Mouse (Mus musculus) neural tube, embryonic 13.5 days (tissue): ENCODE data around the gene Zfp683. TPM values are rescaled to one million over a fixed set of nuclear protein-coding genes. Genes with fewer than 3 reads are reported as not detected.

ENCODE experiments used
- ATAC-seq: fragments of 200-750 bp; cut with Nextera tagmentation; 2 replicates; pipeline ENCODE4 v1.8.0; 2017; ENCODE audit warnings: low read depth, mild to moderate bottlenecking, moderate TSS enrichment, moderate library complexity
- H3K27ac ChIP-seq: fragments of 300-500 bp; sonication (generic); replicated peaks from 2 replicates; pipeline ENCODE4 v1.5.1; 2015; ENCODE audit warnings: moderate library complexity, mild to moderate bottlenecking, inconsistent platforms
- H3K27me3 ChIP-seq: fragments of 300-500 bp; sonication (generic); 2 replicates; pipeline ENCODE4 v1.6.1; 2015; ENCODE audit warnings: mild to moderate bottlenecking, inconsistent platforms
- H3K36me3 ChIP-seq: fragments of 300-500 bp; sonication (generic); 2 replicates; pipeline ENCODE4 v1.6.1; 2015; ENCODE audit warnings: mild to moderate bottlenecking, inconsistent platforms
- H3K4me1 ChIP-seq: fragments of 300-500 bp; sonication (generic); replicated peaks from 2 replicates; pipeline ENCODE4 v1.6.1; 2015; ENCODE audit warnings: inconsistent platforms
- H3K4me2 ChIP-seq: fragments of 300-500 bp; sonication (generic); 2 replicates; pipeline ENCODE4 v1.6.1; 2015; ENCODE audit warnings: inconsistent platforms, mild to moderate bottlenecking, moderate library complexity
- H3K4me3 ChIP-seq: fragments of 300-500 bp; sonication (generic); 2 replicates; pipeline ENCODE4 v1.5.1; 2015; ENCODE audit warnings: mild to moderate bottlenecking, inconsistent platforms
- H3K9ac ChIP-seq: fragments of 300-500 bp; sonication (generic); 2 replicates; pipeline ENCODE4 v1.6.1; 2015; ENCODE audit warnings: moderate library complexity, mild to moderate bottlenecking, inconsistent platforms
- H3K9me3 ChIP-seq: fragments of 300-500 bp; sonication (generic); 2 replicates; pipeline ENCODE4 v1.6.1; 2016; ENCODE audit warnings: inconsistent platforms
- WGBS: fragments of 180-500 bp; shearing (Covaris S2); methylation state at CpG from one replicate; pipeline ENCODE4 v1.1.7; 2015; 5-methylcytosine and 5-hydroxymethylcytosine counted together
- polyA plus RNA-seq: library from polyadenylated mRNA; unstranded; fragments of >200 nt; fragmentation: Nextera tagmentation; extraction: Ambion mirVana; gene quantifications from 2 replicates; pipeline ENCODE4 v1.2.1, GENCODE M21; 2015

The Zfp683 gene
- polyA plus RNA-seq, 1 experiment from 2014 or later = not detected

DNA sequence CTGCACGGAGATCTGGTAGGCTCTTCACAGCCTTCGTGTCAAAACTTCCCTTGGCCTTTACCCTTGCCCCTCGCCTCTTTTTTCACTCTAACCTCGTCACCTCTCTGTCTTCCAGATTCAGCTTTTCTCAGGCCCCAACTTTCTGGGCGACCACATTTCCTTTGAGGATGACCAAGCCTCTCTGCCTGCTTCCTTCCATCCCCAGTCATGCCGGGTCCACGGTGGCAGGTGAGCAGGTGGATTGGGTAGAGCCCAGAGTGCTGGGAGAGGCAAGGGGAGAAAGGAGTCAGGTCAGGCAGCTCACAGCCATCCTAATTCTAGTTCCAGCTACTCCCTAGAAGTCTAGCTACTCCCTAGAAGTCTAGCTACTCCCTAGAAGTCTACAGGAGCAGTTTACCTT lies 28.8 kb downstream of the Zfp683 start:
- H3K27ac ChIP-seq = no peak overlapping the region
- H3K36me3 ChIP-seq = no peaks in the 10 kb centered on the region
- peak overlapping the region; percentile 43 for H3K4me3 ChIP-seq
- peak overlapping the region; percentile 70 for H3K4me2 ChIP-seq
- 9% methylated on average over 7 of the region's 7 CpGs for WGBS
- peaks cover 10% of the 10 kb centered on the region for H3K4me1 ChIP-seq
- no peaks in the 10 kb centered on the region; the same call in 1 of the 2 replicates for H3K9me3 ChIP-seq
- peaks cover 31% of the 10 kb centered on the region for H3K27me3 ChIP-seq
- no peak for ATAC-seq
- peak overlapping the region; percentile 45 for H3K9ac ChIP-seq

DNA sequence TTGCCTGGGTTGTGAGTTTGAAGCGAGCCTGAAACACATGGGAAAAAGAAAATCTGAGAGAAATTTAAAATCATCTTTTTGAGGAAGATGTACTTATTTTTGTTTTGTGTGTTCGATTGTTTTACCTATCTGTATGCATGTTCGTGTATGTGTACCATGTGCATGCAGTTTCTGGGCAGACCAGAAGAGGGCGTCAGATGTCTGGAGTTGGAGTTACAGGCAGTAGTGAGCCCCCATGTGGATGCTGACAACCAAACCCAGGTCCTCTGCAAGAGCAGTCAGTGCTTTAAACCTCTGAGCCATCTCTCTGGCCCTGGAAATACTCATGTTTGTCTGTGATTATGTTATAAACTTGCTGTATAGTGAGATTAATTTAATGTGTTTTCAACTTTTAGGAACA lies 31.4 kb downstream of the Zfp683 start:
- 87% methylated on average over 4 of the region's 4 CpGs for WGBS
- Histone ChIP-seq H3K9me3 (no peaks in the 10 kb centered on the region; the same call in 1 of the 2 replicates), H3K9ac (no peak overlapping the region), H3K4me1 (peaks cover 10% of the 10 kb centered on the region), H3K36me3 (no peaks in the 10 kb centered on the region), H3K4me3 (no peak overlapping the region), H3K27me3 (peaks cover 31% of the 10 kb centered on the region), H3K4me2 (no peak overlapping the region), H3K27ac (no peak overlapping the region)
- ATAC-seq = no peak

DNA sequence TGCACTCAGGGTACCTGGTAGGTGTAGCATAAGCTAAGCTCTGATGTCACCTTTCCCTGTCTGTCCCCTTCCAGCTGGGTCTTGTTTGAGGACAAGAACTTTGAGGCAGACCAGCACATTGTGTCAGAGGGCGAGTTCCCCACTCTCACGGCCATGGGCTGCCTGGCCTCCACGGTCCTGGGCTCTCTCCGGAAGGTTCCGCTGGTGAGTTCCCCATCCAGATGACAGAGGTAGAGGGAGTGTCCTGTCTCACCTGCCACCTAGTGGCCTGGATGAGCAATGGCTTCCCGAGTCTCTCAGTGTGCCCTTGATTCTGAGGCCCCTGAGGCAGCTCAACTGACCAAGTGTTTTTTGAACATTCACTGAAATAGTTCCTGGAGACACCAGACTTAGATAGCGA lies 33.8 kb downstream of the Zfp683 start:
- H3K4me2 ChIP-seq = 0 out of 2 replicates have a peak overlapping the region, but pooled peaks have one; percentile 14

DNA sequence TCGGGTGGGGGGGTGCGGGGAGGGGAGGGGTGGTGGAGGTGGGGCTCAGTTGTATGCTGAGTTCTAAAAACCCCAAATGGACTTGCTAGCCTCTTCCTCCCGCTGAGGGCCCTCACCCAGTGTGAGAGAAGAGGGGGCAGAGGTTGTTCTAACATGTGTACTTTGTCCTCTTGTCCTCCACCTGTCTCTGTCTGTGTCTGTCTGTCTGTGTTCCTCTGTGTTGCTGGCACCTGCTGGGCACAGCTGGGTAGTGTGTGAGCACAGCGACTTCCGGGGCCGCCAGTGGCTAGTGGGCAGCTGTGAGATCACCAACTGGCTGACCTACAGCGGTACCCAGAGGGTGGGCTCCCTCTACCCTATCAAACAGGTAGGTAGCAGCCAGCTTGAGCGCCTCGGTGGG lies 35.4 kb downstream of the Zfp683 start:
- Histone ChIP-seq H3K9me3 (no peaks in the 10 kb centered on the region; the same call in 1 of the 2 replicates), H3K4me3 (no peak overlapping the region), H3K9ac (no peak overlapping the region), H3K4me2 (no peak overlapping the region), H3K4me1 (no peaks in the 10 kb centered on the region), H3K36me3 (no peaks in the 10 kb centered on the region), H3K27ac (no peak overlapping the region), H3K27me3 (no peaks in the 10 kb centered on the region; the same call in 1 of the 2 replicates)
- ATAC-seq = no peak
- 74% methylated on average over 9 of the region's 9 CpGs for whole genome bisulfite sequencing

More for the DNA sequence above, 33.8 kb downstream of the Zfp683 start:
- H3K27me3 ChIP-seq = peaks cover 8% of the 10 kb centered on the region
- no peak overlapping the region for H3K4me3 ChIP-seq
- H3K27ac ChIP-seq = no peak overlapping the region
- peaks cover 1% of the 10 kb centered on the region for H3K4me1 ChIP-seq
- no peaks in the 10 kb centered on the region; the same call in 1 of the 2 replicates for H3K9me3 ChIP-seq
- ATAC-seq = peak; percentile 67
- no peaks in the 10 kb centered on the region for H3K36me3 ChIP-seq
- 48% methylated on average over 7 of the region's 7 CpGs for WGBS
- no peak overlapping the region for H3K9ac ChIP-seq

DNA sequence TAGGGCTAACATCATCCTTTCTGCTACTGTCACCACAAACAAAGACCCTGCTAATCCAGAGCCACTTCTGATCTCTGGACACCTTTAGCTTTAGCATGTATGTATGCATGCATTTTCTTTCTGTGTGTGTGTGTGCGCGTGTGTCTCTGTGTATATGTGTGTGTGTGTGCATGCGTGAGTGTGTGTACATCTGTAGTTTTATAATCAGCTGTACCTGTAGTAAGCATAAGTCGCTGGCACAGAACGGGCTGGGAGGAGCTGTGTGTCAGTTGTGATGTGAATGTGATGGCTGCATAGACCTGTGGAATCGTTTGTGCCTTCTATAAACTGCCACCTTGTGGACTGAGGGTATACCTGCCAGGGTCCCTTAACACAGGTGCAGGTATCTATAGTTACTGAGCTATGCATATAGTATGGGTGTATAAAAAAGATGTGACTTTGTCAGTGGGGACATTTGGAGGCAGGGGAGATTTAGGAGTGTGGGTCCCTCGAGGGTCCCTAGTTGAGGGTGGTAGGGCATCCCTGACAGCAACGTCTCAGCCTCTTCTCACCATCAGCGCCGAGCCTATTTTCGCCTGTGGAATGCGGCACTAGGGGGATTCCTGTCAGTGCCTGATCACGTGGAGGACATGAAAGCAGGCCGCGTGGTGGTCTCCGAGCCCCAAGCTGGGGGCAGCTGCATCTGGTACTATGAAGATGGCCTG lies 37.0 kb downstream of the Zfp683 start:
- H3K27me3 ChIP-seq = no peaks in the 10 kb centered on the region; the same call in 1 of the 2 replicates
- no peak for ATAC-seq
- no peak overlapping the region for H3K9ac ChIP-seq
- H3K9me3 ChIP-seq = no peaks in the 10 kb centered on the region
- H3K4me1 ChIP-seq = no peaks in the 10 kb centered on the region
- H3K36me3 ChIP-seq = no peaks in the 10 kb centered on the region
- WGBS = 88% methylated on average over 16 of the region's 16 CpGs
- H3K4me3 ChIP-seq = no peak overlapping the region
- H3K4me2 ChIP-seq = no peak overlapping the region
- H3K27ac ChIP-seq = no peak overlapping the region

DNA sequence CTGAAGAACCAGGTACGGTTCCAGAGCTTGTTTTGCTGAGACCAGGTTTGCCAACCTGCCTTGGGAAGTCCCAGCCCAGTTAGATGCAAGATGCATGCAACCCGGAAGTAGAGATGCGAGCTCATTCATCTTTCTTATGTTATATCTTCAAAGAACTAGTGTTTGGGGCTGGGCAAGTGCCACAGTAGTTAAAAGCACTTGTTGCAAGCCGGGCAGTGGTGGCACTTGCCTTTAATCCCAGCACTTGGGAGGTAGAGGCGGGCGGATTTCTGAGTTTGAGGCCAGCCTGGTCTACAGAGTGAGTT lies 37.5 kb downstream of the Zfp683 start:
- Histone ChIP-seq H3K27me3 (no peaks in the 10 kb centered on the region; the same call in 1 of the 2 replicates), H3K27ac (no peak overlapping the region), H3K4me3 (no peak overlapping the region), H3K36me3 (no peaks in the 10 kb centered on the region), H3K9ac (no peak overlapping the region), H3K9me3 (no peaks in the 10 kb centered on the region), H3K4me1 (no peaks in the 10 kb centered on the region), H3K4me2 (no peak overlapping the region)
- ATAC-seq = no peak
- 90% methylated on average over 6 of the region's 6 CpGs for WGBS

DNA sequence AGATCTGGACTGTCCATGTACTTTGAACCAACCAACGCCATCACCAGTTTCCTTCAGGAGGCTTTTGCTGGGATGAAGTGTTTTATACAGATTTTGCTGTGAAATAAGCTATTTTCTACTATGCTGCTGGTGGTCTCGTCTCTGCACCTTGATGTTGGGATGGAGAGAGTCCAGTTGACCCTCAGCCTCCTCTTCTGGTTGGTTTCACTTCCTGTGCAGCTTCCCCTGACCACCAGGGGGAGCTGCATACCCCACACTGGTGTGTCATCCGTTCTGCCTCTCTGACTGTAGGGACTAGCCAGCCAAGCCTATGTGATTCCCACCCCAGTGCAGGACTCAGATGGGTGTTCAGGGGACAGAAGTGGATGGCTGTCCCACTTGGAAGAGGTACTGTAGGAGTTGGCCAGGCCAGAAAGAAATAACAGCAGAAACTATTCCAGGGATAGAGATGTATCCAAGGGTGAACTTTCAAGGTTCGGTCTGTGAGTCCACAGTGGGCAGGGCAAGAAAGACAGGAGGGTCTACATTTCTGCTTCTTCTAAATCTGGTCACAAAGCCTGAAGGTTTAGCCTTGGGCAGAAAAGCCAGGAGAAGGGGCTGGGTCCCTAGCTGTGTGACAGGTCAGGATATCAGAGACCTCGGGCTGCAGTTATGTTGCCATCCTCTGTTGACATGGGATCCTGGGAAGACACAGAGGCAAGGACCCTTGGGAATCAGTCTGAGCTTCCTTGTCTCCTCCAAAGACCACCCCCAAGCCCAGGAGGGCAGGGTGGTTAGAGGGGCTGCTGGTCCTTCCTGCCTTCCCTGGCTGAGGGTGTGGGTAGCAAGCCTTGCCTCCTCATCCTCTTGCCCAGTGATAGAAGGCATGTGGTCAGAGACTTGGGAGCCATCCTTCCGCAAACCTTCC lies 39.0 kb downstream of the Zfp683 start:
- Histone ChIP-seq H3K4me3 (no peak overlapping the region), H3K9me3 (no peaks in the 10 kb centered on the region), H3K27me3 (no peaks in the 10 kb centered on the region), H3K27ac (no peak overlapping the region), H3K4me2 (no peak overlapping the region), H3K36me3 (no peaks in the 10 kb centered on the region), H3K9ac (no peak overlapping the region), H3K4me1 (no peaks in the 10 kb centered on the region)
- no peak for ATAC-seq
- 77% methylated on average over 6 of the region's 6 CpGs for WGBS

DNA sequence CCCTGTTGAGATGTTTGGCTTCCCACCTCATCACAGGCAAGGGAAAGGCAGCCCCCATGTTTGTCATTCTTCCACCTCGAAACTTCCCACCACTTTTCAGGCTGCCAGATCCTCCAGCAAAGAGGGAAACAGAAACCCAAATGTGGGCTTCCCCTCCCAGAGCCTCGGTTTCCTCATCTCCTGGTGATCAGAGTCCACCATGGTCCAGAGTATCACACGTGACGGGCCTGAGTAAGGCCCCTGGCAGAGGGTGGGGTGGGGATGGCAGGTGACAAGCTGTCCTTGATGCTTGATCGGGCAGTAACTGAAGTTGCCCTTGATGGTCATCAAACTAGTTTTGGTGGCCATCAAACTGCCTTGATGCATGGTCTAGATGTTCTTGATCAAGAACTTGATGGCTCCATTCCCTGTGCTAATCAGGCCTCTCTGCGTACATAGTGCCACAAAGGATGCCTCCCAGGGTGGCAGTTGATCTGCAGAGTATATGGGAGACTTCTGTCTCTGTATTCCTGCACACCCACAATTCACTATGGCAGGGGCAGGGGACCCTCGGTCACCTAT lies 40.4 kb downstream of the Zfp683 start:
- Histone ChIP-seq H3K27ac (no peak overlapping the region), H3K27me3 (no peaks in the 10 kb centered on the region), H3K4me3 (no peak overlapping the region), H3K9ac (no peak overlapping the region), H3K4me1 (no peaks in the 10 kb centered on the region), H3K4me2 (no peak overlapping the region), H3K9me3 (no peaks in the 10 kb centered on the region), H3K36me3 (no peaks in the 10 kb centered on the region)
- ATAC-seq = no peak
- WGBS = 88% methylated on average over 7 of the region's 7 CpGs

DNA sequence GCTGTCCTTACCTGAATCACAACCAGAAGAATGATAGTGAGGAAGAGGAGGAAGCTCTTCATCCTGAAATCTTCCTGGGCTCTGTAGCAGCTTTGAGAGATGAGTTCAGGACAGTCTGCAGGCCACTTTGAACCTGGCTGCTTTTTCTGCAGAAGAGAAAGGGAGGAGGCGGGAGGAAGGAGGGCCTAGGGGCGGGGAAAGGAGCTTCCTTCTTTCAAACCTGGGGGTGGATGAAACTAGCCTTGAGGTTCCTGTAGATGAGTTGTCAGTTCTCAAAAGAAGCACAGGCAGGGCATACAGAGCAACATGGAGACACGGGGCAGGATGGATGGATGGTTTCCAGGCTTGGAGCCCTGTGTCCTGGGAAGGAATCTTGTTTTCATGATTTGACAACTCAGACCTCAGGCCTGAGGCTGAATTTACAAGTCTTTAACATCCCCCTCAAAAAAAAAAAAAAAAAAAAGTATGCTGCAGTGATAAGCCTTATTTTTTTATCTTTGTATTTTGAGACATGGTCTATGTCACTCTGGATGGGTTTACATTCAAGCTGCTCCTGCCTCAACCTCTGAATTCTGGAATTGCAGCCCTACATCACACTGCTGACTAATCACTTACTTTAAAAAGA lies 41.4 kb downstream of the Zfp683 start, which contains the start of gene Cd52:
Gene Cd52, minus strand, starts transcription at position 160 of the 625 bp plus-strand sequence.
- H3K4me2 ChIP-seq = no peak within 1 kb of the TSS
- H3K27me3 ChIP-seq = no peaks in the 10 kb centered on the region
- ATAC-seq = no peak
- H3K9ac ChIP-seq = no peak within 1 kb of the TSS
- H3K4me3 ChIP-seq = no peak within 1 kb of the TSS
- H3K36me3 ChIP-seq = no peaks in the 10 kb centered on the region
- no peak within 1 kb of the TSS for H3K27ac ChIP-seq
- H3K4me1 ChIP-seq = no peaks in the 10 kb centered on the region
- 52% methylated on average over 3 of the region's 3 CpGs for WGBS
- no peaks in the 10 kb centered on the region for H3K9me3 ChIP-seq

DNA sequence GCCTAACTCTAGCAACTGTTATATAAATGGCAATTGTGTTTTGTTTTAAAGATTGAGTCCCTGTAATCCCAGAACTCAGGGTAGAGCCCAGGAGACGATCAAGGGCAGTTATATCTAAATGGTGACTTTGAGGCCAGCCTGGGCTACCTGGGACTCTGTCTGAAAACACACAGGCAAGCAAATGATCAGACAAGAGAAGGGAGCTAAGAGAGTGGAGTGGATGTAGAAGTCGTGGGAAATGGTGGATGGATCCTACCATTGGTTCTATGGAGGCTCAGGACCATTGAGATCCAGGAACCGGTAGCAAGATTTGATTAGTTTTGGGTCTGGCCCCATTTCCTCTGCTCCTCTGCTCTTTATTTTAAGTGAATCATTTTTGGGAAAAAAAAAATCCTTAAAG lies 42.5 kb downstream of the Zfp683 start:
- H3K4me2 ChIP-seq = no peak overlapping the region
- WGBS = 82% methylated on average over 3 of the region's 3 CpGs
- no peaks in the 10 kb centered on the region for H3K9me3 ChIP-seq
- H3K36me3 ChIP-seq = no peaks in the 10 kb centered on the region
- H3K4me1 ChIP-seq = no peaks in the 10 kb centered on the region
- no peak overlapping the region for H3K27ac ChIP-seq
- H3K9ac ChIP-seq = no peak overlapping the region
- ATAC-seq = no peak
- H3K4me3 ChIP-seq = no peak overlapping the region
- H3K27me3 ChIP-seq = no peaks in the 10 kb centered on the region

DNA sequence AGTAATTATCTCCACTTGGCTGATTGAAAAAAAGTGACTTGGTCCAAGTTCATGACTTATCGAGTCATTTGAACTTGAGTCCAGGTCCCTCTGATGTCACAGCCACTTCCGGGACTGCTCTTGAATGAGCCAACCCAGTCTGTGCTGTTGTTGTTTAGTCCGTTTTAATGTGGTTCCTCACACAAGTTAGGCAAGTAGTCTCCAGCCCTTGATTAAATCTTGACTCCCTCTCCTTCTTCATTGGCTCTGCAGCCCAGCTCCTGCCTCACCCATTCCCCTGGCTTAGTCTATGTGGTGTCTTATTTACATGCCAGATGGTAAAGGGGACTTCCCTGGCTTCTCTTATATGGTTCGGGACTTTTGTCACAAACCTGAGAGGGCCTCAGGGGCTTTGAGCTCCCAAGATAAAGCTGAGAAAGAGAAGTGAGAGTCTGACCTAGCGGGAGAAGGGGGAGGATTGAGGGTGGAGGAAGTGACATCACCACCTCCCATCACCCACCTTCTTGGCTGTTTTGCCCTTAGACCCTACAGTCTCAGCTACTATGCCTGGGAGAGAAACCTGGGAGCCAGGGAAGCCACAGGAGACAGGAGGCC lies 43.5 kb downstream of the Zfp683 start:
- no peaks in the 10 kb centered on the region for H3K9me3 ChIP-seq
- H3K36me3 ChIP-seq = no peaks in the 10 kb centered on the region
- H3K4me2 ChIP-seq = no peak overlapping the region
- no peaks in the 10 kb centered on the region for H3K4me1 ChIP-seq
- 75% methylated on average over 5 of the region's 5 CpGs for WGBS
- no peaks in the 10 kb centered on the region for H3K27me3 ChIP-seq
- ATAC-seq = no peak
- H3K9ac ChIP-seq = no peak overlapping the region
- H3K27ac ChIP-seq = no peak overlapping the region
- H3K4me3 ChIP-seq = no peak overlapping the region
